Mouse (Mus musculus) lung, postnatal 25 days (tissue): ENCODE data around the gene R3hdm2.

ENCODE experiments used
- DNase-seq: peaks from one replicate; pipeline ENCODE4 v3.0.0; 2022; ENCODE audit warnings: low spot score

R3hdm2 gene

GRCm38 (mm10) chr10:127425794-127426193, 45.7 kb downstream of the R3hdm2 start:
- DNase-seq: no peak

DNA sequence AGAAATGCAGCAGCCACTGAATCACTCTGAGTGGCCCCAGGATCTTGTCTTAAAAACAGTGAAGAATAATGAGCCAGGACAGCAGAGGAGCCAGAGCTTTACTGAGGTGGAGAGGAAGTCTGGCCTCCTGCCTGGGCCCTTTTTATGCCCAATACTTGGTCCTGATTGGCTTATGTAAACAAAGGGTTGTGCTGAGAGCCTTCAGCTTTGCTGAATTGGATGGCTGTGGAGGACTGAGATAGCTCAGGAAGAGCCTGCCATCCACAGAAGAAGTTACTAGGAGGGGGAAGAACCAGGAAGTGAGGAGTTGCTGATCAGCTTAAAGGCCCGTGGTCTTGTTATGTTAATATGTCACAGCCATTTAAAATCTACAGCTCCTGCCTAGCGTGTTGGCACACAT, 46.5 kb downstream of the R3hdm2 start:
- peak; percentile 37 for DNase-seq

DNA sequence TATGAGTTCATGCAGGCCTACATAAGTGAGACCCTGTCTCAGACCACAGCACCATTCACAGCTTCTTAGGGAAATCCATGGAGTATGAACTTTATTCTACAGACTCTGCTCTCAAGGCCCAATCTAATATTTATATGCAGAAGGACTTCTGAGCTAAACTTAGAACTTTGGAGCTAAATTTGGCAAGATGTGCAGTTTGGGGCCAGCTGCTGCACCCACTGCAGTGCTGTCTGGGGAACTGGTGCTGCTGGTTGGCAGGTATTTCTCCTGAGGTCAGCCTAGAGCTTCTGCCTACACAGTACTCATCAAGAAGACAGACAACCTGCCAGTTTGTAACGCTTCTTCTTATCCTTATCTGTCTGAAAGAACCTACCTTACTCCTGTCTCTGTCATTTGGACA, 47.0 kb downstream of the R3hdm2 start:
- no peak for DNase-seq

- no peak for DNase-seq
Measured at GRCm38 (mm10) chr10:127427987-127428386, 47.9 kb downstream of the R3hdm2 start.

DNA sequence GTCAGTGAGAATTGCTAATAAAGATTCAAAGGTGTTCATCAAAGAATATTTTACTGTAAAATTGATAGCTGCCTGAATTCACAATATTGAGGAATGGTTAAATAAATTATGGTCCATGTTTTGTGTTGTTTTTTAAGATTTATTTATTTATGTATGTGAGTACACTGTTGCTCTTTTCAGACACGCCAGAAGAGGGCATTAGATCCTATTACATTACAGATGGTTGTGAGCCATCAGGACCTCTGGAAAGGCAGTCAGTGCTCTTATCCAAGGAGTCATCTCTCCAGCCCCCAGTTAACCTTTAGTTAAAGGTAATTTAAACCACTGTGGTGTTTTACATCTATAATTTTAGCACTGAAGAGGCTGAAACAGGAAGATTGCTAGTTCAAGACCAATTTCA, 49.4 kb downstream of the R3hdm2 start:
- no peak for DNase-seq

- DNase-seq: no peak
Measured at GRCm38 (mm10) chr10:127432466-127432865, 52.3 kb downstream of the R3hdm2 start.

DNA sequence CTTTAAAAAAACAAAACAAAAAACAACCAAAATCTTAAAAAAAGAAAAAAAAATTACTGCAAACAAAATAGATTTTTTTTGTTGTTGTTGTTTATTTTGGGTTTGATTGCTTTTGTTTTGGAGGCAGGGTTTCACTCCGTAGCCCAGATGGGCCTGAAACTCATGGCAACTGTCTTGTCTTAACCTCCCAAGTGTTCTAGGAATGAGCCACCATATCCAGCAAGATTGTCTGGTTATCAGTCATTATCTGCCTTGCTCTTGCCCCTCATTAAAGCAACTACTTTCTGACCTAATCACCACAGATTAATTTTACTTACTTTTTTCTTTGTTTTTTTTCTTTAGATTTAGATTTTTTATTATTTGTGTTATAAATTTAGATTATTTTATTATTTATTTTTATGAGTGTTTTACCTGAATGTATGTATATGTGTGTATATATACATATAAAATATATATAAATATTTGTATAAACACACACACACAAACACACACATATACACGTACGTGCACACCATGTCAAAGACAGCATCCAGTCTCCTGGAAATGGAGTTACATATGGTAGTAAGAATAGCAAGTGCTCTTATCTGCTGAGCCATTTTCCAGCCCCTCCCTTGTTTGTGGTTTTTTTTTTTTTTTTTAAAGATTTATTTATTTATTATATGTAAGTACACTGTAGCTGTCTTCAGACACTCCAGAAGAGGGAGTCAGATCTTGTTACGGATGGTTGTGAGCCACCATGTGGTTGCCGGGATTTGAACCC, 57.4 kb downstream of the R3hdm2 start:
- no peak for DNase-seq

DNA sequence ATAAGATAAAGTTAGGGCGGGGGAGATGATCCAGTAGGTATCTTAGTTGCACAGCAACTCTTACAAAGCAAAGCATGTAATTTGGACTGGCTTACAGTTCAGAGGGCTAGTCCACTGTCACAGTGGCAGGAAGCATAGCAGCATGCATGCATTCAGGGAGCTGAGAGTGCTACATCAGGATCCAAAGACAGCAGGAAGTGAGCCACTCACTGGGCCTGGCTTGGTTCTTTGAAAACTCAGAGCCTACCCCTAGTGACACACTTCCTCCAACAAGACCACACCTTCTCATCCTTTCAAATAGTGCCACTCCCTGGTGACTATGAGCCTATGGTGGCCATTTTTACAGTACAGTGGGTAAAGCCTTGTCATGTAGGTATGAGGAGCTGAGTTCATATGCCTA, 73.6 kb downstream of the R3hdm2 start:
- no peak for DNase-seq

DNA sequence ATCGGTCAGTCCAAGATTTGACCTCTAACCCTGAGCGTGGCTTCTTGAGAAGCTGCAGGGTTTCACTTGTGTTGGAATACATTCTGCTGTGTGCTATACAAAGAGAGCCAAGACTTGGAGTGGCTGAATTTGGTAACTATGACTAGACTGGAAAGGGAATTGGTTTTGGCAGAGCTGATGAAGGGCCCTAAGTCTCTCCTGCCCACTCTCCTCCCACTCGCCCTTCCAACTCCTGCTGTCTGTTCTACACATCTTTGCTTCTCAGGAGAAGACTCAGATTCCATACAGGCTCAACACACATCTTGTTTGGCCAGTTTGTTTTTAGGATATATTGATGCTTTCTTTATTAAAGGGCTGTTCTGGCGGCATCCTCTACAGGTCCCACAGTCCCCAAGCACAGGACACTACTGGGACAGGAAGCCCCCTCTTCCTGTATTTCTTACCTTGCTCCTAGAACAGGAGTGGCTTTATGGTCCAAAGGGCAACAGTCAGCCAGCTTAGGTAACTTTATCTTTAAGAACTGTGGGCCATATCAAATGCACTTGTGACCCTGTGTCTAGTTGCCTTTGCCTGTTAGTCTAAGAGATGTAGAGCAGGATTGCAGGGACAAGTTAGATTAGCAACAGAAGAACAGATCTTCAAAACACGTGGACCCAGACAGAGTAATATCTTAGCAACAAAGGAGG, 82.4 kb downstream of the R3hdm2 start:
- DNase-seq: no peak

GRCm38 (mm10) chr10:127471281-127471988, 91.3 kb downstream of the R3hdm2 start:
- DNase-seq: no peak

DNA sequence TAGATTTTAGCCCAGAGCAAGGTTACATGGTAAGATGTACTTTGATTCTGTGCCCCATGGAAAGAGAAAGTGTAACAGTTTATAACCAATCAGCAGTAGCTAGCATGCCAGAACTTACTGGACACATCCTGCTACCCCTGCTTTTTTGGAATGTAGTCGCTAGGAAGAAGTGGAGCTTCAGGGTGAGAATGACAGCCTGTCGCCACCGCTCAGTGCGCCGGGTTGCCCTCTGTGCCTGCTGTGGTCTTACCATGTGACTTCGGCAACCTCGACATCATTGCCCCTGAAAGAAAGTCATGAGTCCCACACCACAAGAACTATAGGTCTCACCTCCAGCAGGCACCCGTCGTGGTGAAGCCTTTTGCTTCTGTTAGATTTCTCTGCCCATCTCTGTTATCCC, 92.6 kb downstream of the R3hdm2 start:
- no peak for DNase-seq

DNA sequence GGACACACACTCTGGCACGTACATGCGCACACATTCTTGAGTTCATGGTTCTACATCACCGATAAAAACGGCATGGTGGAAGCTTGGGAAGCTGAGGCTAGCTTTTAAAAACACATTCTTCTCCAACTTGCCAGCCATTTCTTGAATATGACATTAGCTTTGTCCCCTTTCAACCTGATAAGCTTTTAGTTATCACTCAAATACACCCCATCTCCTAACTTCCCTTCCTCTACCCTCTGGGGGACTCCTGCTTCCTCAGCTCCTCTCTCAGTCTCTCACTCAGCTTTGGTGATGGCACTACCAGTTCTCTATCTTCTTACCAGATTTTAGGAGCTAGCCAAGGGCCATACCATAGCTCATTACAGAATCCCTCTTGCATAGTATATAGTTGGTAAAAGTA, 95.0 kb downstream of the R3hdm2 start:
- no peak for DNase-seq

- no peak for DNase-seq
Measured at GRCm38 (mm10) chr10:127476541-127476940, 96.4 kb downstream of the R3hdm2 start.

GRCm38 (mm10) chr10:127477301-127477700, 97.2 kb downstream of the R3hdm2 start:
- DNase-seq: no peak

- DNase-seq: peak; percentile 21
Measured at GRCm38 (mm10) chr10:127479131-127479530, 99.0 kb downstream of the R3hdm2 start.

- DNase-seq: peak; percentile 57
Measured at GRCm38 (mm10) chr10:127480833-127481813, 101.0 kb downstream of the R3hdm2 start.

DNA sequence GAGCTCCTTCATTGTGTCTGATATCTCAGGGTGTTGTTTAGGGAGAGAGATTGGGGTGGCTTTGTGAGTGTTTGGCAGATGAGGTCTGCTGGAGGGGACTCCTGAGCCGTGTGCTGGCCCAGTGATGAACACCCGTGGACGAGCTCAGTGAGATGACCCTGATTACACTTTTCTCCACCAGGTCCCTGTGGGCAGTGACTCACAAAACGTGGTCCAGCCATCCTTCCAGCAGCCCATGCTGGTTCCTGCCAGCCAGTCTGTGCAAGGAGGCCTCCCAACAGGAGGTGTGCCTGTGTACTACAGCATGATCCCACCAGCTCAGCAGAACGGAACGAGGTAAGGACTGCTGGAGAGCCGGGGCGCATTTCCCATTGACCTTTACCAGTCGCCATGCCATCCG, 105.1 kb downstream of the R3hdm2 start:
- no peak for DNase-seq

- no peak for DNase-seq
Measured at GRCm38 (mm10) chr10:127488856-127489255, 108.7 kb downstream of the R3hdm2 start.

GRCm38 (mm10) chr10:127490160-127491127, 110.3 kb downstream of the R3hdm2 start:
- DNase-seq: no peak

DNA sequence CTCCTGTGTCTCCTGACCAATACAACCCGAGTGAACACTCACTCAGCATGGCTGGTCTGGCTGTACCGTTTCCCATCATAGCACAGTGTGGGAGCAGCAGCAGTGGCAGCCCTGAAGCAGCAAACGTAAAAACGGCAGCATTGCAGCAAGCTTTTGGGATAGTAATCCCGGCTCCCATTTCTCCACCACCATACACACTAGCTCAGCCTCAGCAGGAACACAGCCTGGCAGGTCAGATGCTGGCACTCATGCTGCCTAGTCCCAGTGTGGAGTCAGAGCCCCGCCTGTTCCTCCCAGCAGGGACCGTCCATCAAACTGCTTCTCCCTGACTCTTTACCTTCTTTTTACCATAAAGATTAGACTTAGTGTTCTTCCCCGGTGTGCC, 111.0 kb downstream of the R3hdm2 start:
- no peak for DNase-seq

DNA sequence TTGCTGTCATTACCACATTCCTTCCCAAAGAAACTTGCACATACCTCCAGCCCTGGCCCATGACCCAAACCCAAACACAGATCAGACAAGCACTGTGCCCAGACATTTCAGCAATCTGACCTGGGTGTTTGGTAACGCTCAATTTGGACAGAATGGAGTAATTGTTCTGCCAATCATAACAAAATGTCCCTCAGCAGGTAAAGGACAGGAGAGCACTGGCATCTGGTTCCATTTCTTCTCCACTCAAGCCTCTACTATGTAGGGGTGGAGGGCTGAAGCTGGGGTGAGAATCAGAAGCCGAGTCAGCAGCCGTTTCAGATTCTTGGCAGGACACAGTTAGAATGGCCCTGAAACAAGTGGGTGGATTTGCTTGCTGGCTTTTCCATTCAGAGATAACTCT, 112.0 kb downstream of the R3hdm2 start:
- DNase-seq: no peak
